Mouse (Mus musculus): ENCODE data around the gene Ggta1.
"Not testable (repeated sequence)": the region's sequence is repeated elsewhere in the genome, so short reads cannot be mapped to it uniquely, and the experiment has no call there.

Gene Ggta1

GRCm38 (mm10) chr2:35460378-35460880 lies 2.6 kb downstream of the Ggta1 start:
- DNase-seq (ENCODE audit: low spot score) = no peak

GRCm38 (mm10) chr2:35459316-35459715 lies 3.7 kb downstream of the Ggta1 start:
- no peak for DNase-seq (ENCODE audit: low spot score)

GRCm38 (mm10) chr2:35458421-35458820 lies 4.6 kb downstream of the Ggta1 start:
- no peak for DNase-seq (ENCODE audit: low spot score)

GRCm38 (mm10) chr2:35453736-35454135 lies 9.3 kb downstream of the Ggta1 start:
- DNase-seq (ENCODE audit: low spot score) = no peak

GRCm38 (mm10) chr2:35452695-35453094 lies 10.3 kb downstream of the Ggta1 start:
- not testable (repeated sequence) for DNase-seq (ENCODE audit: low spot score)

- no peak for DNase-seq (ENCODE audit: low spot score)
These were observed 11.5 kb downstream of the Ggta1 start for GRCm38 (mm10) chr2:35451484-35452050.

- DNase-seq (ENCODE audit: low spot score) = no peak
These were observed 12.2 kb downstream of the Ggta1 start for GRCm38 (mm10) chr2:35450856-35451255.

- DNase-seq (ENCODE audit: low spot score) = no peak
These were observed 13.1 kb downstream of the Ggta1 start for GRCm38 (mm10) chr2:35449687-35450622.

GRCm38 (mm10) chr2:35448914-35449670 lies 13.9 kb downstream of the Ggta1 start:
- no peak for DNase-seq (ENCODE audit: low spot score)

- no peak for DNase-seq (ENCODE audit: low spot score)
These were observed 14.7 kb downstream of the Ggta1 start for GRCm38 (mm10) chr2:35448215-35448913.

GRCm38 (mm10) chr2:35447453-35447852 lies 15.6 kb downstream of the Ggta1 start:
- no peak for DNase-seq (ENCODE audit: low spot score)

- DNase-seq (ENCODE audit: low spot score) = no peak
These were observed 16.2 kb downstream of the Ggta1 start for GRCm38 (mm10) chr2:35446798-35447197.

GRCm38 (mm10) chr2:35446300-35446699 lies 16.7 kb downstream of the Ggta1 start:
- DNase-seq (ENCODE audit: low spot score) = no peak

- no peak for DNase-seq (ENCODE audit: low spot score)
These were observed 17.4 kb downstream of the Ggta1 start for GRCm38 (mm10) chr2:35445610-35446009.

- no peak for DNase-seq (ENCODE audit: low spot score)
These were observed 18.2 kb downstream of the Ggta1 start for GRCm38 (mm10) chr2:35444764-35445262.

GRCm38 (mm10) chr2:35443981-35444763 lies 18.9 kb downstream of the Ggta1 start:
- DNase-seq (ENCODE audit: low spot score) = no peak

GRCm38 (mm10) chr2:35443325-35443724 lies 19.7 kb downstream of the Ggta1 start:
- DNase-seq (ENCODE audit: low spot score) = no peak

GRCm38 (mm10) chr2:35442079-35442478 lies 21.0 kb downstream of the Ggta1 start:
- DNase-seq (ENCODE audit: low spot score) = no peak

GRCm38 (mm10) chr2:35441419-35441818 lies 21.6 kb downstream of the Ggta1 start:
- no peak for DNase-seq (ENCODE audit: low spot score)

GRCm38 (mm10) chr2:35440480-35440879 lies 22.6 kb downstream of the Ggta1 start:
- no peak for DNase-seq (ENCODE audit: low spot score)

- no peak for DNase-seq (ENCODE audit: low spot score)
These were observed 25.2 kb downstream of the Ggta1 start for GRCm38 (mm10) chr2:35437796-35438195.
